Mouse (Mus musculus): ENCODE data around the gene Cphx3. TPM values are rescaled to one million over a fixed set of nuclear protein-coding genes. Genes with fewer than 3 reads are reported as not detected.
"Not testable (repeated sequence)": the region's sequence is repeated elsewhere in the genome, so short reads cannot be mapped to it uniquely, and the experiment has no call there.

Gene Cphx3
- polyA plus RNA-seq, 1 experiment from 2014 or later, result 0.14 TPM

DNA sequence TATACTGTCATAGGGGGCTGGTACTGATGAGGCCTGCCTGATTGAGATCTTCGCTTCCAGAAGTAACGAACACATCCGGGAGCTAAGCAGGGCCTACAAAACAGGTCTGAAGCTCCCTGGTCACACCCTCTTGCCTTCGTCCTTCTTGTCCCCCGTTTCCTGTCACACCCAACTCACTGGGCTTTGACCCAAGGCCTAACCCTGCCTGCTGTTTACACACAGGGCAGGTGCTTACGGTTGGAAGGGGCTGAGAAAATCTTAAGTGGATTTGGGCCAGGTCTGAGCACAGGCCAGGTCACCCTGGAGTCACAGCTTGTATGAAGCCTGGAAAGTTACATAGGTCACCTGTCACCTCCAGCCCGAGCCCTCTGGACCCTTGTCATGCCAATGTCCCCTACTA lies 73.9 kb downstream of the Cphx3 start:
- not testable (repeated sequence) for H3K4me1 ChIP-seq (replicated peaks; ENCODE audit: control insufficient read depth, insufficient read depth, low read length); H3K36me3 ChIP-seq (ENCODE audit: control insufficient read depth, insufficient read depth); H3K4me3 ChIP-seq (ENCODE audit: low read depth, low read length); H3K9ac ChIP-seq (ENCODE audit: low read depth, low read length); H3K4me2 ChIP-seq (replicated peaks; ENCODE audit: low read depth); ATAC-seq; H3K27me3 ChIP-seq (replicated peaks; ENCODE audit: control insufficient read depth, insufficient read depth, low read length); H3K27ac ChIP-seq (ENCODE audit: low read depth, low read length); H3K9me3 ChIP-seq (ENCODE audit: control insufficient read depth)
- no CpG with 5 or more reads among the region's 7 CpGs for WGBS

DNA sequence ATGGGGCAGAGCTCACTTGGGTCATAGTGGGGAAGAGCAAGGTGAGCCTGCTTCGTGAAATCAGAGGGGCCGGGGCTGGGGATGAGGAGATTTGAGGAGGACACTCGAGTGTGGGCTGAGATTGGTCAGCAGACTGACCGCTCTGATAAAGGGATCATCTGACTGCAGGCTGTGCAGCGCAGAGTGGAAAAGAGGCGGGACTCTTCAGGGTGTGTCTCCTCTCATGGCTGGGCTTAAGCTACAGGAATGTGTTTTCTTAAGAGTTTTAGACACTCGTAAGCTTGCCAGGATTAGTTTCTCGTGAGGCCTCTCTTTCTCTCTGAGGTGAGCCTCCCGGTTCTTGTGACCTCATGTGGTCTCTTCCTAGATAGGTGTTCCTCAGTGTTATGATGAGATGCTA lies 79.1 kb downstream of the Cphx3 start:
- H3K36me3 ChIP-seq (ENCODE audit: control insufficient read depth, insufficient read depth); H3K4me1 ChIP-seq (replicated peaks; ENCODE audit: control insufficient read depth, insufficient read depth, low read length); ATAC-seq; H3K27ac ChIP-seq (ENCODE audit: low read depth, low read length); H3K9ac ChIP-seq (ENCODE audit: low read depth, low read length); H3K4me3 ChIP-seq (ENCODE audit: low read depth, low read length); H3K27me3 ChIP-seq (replicated peaks; ENCODE audit: control insufficient read depth, insufficient read depth, low read length); H3K4me2 ChIP-seq (replicated peaks; ENCODE audit: low read depth); H3K9me3 ChIP-seq (ENCODE audit: control insufficient read depth): not testable (repeated sequence)
- no CpG with 5 or more reads among the region's 9 CpGs for WGBS

DNA sequence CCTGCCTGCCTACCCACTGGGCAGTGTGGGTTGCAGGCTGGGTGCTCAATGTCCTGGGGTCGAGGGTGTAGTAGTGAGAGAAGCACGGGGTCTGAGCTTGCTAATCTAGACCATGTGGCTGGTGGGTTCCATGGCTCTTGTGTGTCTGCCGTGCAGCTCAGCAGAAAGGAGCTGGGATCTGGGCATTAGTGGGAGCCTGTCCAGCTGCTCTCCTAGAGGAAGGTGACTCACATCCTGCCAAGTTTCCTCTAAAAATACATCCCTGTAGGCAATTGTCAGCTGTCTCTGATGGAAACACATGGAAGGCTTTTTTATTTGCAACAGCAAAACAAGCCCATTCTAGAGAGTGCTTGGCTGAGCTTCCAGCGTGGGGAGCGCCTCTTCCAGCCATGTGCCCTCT lies 80.3 kb downstream of the Cphx3 start:
- H3K4me1 ChIP-seq (replicated peaks; ENCODE audit: control insufficient read depth, insufficient read depth, low read length); H3K4me3 ChIP-seq (ENCODE audit: low read depth, low read length); H3K9me3 ChIP-seq (ENCODE audit: control insufficient read depth); H3K27ac ChIP-seq (ENCODE audit: low read depth, low read length); ATAC-seq; H3K36me3 ChIP-seq (ENCODE audit: control insufficient read depth, insufficient read depth); H3K4me2 ChIP-seq (replicated peaks; ENCODE audit: low read depth); H3K9ac ChIP-seq (ENCODE audit: low read depth, low read length); H3K27me3 ChIP-seq (replicated peaks; ENCODE audit: control insufficient read depth, insufficient read depth, low read length): not testable (repeated sequence)
- no CpG with 5 or more reads among the region's 5 CpGs for WGBS

DNA sequence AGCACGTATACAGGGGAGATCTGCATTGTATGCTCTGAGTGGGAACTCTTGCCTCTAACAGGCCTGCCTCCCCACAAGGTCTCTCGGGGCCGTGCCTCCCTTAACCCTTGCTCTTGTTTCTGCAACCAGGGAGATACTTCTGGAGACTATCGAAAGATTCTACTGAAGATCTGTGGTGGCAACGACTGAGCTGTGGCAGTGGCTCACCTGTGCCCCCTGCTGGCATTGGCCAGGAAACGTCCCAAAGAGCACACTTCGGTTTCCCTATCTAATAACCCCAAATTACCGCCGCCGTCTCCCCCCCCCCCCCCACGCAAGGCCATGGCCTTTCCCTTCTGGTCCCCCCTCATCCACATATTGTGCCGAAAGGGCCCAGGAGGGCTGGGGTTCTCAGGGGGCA lies 83.2 kb downstream of the Cphx3 start:
- WGBS, result no CpG with 5 or more reads among the region's 12 CpGs
- H3K27ac ChIP-seq (ENCODE audit: low read depth, low read length); H3K4me1 ChIP-seq (replicated peaks; ENCODE audit: control insufficient read depth, insufficient read depth, low read length); H3K27me3 ChIP-seq (replicated peaks; ENCODE audit: control insufficient read depth, insufficient read depth, low read length); H3K4me2 ChIP-seq (replicated peaks; ENCODE audit: low read depth); ATAC-seq; H3K9me3 ChIP-seq (ENCODE audit: control insufficient read depth); H3K4me3 ChIP-seq (ENCODE audit: low read depth, low read length); H3K36me3 ChIP-seq (ENCODE audit: control insufficient read depth, insufficient read depth); H3K9ac ChIP-seq (ENCODE audit: low read depth, low read length): not testable (repeated sequence)

DNA sequence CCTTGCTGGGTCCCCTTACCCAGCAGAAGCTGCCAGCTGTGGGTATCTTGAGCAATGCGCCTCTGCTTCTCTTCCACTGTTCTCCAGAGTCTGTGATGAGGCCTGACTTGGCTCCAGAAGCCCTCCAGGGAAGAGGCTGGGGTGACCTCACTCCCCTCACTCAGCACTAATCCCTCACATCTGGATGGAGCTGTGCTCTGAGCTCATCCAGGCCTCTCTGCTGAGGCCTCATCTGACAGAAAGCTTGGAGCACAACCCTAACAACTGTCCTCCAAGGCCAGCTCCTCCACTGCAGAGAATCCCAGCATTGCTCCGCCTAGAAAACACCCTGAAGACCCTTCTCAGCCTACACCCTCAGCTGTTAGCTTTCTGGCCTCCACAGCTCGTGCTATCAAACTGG lies 91.9 kb downstream of the Cphx3 start:
- H3K4me1 ChIP-seq (replicated peaks; ENCODE audit: control insufficient read depth, insufficient read depth, low read length); H3K9me3 ChIP-seq (ENCODE audit: control insufficient read depth); H3K27me3 ChIP-seq (replicated peaks; ENCODE audit: control insufficient read depth, insufficient read depth, low read length); H3K4me2 ChIP-seq (replicated peaks; ENCODE audit: low read depth); H3K36me3 ChIP-seq (ENCODE audit: control insufficient read depth, insufficient read depth); H3K4me3 ChIP-seq (ENCODE audit: low read depth, low read length); H3K27ac ChIP-seq (ENCODE audit: low read depth, low read length); H3K9ac ChIP-seq (ENCODE audit: low read depth, low read length): not testable (repeated sequence)
- no CpG with 5 or more reads among the region's 3 CpGs for WGBS
- peak; percentile 25; the same call in 1 of the 2 replicates for ATAC-seq

DNA sequence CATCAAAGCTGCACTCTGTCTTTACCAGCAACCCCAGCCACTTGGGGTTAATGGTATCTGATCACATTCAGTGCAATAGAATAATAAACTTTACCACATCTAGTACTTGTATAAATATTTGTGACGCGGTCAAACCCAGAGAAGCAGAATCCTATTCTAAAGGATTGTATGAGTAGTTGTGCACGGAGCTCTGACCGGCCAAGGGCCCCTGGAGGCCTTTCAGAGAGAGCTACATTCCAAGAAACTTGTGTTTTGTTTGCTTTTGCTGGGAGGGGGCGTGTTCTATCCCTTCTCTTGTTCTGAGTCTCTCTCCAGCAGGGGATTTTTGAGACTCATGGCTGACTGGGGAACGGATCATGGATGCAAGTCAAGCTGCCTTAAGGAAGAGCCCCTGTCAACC lies 92.9 kb downstream of the Cphx3 start:
- not testable (repeated sequence) for H3K9ac ChIP-seq (ENCODE audit: low read depth, low read length); ATAC-seq; H3K27me3 ChIP-seq (replicated peaks; ENCODE audit: control insufficient read depth, insufficient read depth, low read length); H3K4me3 ChIP-seq (ENCODE audit: low read depth, low read length); H3K4me2 ChIP-seq (replicated peaks; ENCODE audit: low read depth); H3K9me3 ChIP-seq (ENCODE audit: control insufficient read depth); H3K4me1 ChIP-seq (replicated peaks; ENCODE audit: control insufficient read depth, insufficient read depth, low read length); H3K27ac ChIP-seq (ENCODE audit: low read depth, low read length); H3K36me3 ChIP-seq (ENCODE audit: control insufficient read depth, insufficient read depth)
- no CpG with 5 or more reads among the region's 6 CpGs for whole genome bisulfite sequencing

DNA sequence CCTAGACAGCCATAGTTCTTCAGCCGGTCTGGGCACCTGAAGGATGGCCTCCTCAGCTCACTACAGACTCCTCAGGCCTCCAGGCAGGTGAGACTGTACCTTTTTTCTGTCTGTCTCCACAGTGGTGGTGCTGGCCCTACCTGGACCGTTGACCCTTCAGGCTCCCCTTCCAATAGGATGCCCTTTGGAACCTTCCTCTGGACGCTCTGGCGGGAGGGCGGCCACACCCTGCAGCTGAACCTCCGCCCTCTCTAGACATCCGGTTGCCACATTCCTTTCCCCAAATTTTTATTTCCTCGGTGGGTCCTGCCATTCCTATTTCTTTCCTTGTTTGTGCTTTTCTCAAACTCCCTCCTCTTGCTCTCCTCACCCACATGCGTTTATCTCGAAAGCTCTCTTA lies 99.6 kb downstream of the Cphx3 start:
- H3K4me3 ChIP-seq (ENCODE audit: low read depth, low read length); H3K4me2 ChIP-seq (replicated peaks; ENCODE audit: low read depth); H3K27me3 ChIP-seq (replicated peaks; ENCODE audit: control insufficient read depth, insufficient read depth, low read length); H3K9ac ChIP-seq (ENCODE audit: low read depth, low read length); H3K4me1 ChIP-seq (replicated peaks; ENCODE audit: control insufficient read depth, insufficient read depth, low read length); H3K27ac ChIP-seq (ENCODE audit: low read depth, low read length); H3K36me3 ChIP-seq (ENCODE audit: control insufficient read depth, insufficient read depth); H3K9me3 ChIP-seq (ENCODE audit: control insufficient read depth); ATAC-seq: not testable (repeated sequence)
- whole genome bisulfite sequencing, result no CpG with 5 or more reads among the region's 10 CpGs

DNA sequence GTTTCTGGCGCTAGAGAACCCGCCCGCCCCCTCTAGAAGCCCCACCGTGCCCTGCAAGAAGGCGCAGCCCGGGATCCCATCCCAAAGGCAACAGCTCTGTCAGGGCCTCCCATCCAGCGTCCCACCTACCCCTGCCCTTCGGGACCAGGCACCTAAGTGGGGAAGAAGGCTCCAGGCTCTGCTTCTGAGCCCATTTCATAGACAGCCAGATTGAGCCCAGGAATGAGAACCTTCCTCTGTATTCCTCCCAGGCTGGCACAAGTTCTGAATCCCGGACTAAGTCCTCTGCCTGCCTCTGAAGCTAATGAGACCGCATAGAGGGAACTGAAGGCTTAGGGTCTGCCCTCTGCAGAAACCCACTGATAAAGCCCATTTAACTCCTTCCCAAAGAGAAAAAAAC lies 100.3 kb downstream of the Cphx3 start, which contains the start of gene Plac9b:
Gene Plac9b (minus strand): TSS at position 101 of the 400 bp plus-strand sequence.
- not testable (repeated sequence) for H3K9ac ChIP-seq (ENCODE audit: low read depth, low read length); ATAC-seq
- WGBS, result no CpG with 5 or more reads among the region's 10 CpGs

DNA sequence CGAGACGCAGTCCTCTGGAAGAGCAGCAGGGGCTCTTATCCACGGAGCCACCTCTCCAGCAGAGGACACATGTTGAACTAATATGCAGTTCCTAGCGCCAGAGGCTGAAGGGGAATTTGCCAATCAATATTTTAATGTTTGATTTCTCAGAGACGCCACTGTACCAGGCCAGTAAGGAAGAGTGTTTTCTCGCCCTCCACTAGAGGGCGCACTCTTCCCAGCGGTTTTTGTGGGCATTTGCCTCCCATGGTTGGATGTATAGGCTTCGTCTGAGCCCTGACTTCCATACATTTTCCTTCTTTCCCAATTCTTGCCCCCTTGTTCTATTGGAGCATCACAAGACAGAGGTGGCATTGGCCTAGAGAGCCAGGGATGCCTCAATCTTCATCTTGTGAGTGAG lies 104.5 kb downstream of the Cphx3 start:
- no CpG with 5 or more reads among the region's 9 CpGs for WGBS
- H3K9ac ChIP-seq (ENCODE audit: low read depth, low read length); H3K9me3 ChIP-seq (ENCODE audit: control insufficient read depth); H3K4me1 ChIP-seq (replicated peaks; ENCODE audit: control insufficient read depth, insufficient read depth, low read length); H3K27me3 ChIP-seq (replicated peaks; ENCODE audit: control insufficient read depth, insufficient read depth, low read length); H3K4me2 ChIP-seq (replicated peaks; ENCODE audit: low read depth); H3K4me3 ChIP-seq (ENCODE audit: low read depth, low read length); H3K36me3 ChIP-seq (ENCODE audit: control insufficient read depth, insufficient read depth); H3K27ac ChIP-seq (ENCODE audit: low read depth, low read length): not testable (repeated sequence)
- 0 out of 2 replicates have a peak, but pooled peaks have one; percentile 33 for ATAC-seq

More for the DNA sequence above, 100.3 kb downstream of the Cphx3 start, which contains the start of gene Plac9b:
- H3K27ac ChIP-seq (ENCODE audit: low read depth, low read length); H3K27me3 ChIP-seq (replicated peaks; ENCODE audit: control insufficient read depth, insufficient read depth, low read length); H3K4me1 ChIP-seq (replicated peaks; ENCODE audit: control insufficient read depth, insufficient read depth, low read length); H3K36me3 ChIP-seq (ENCODE audit: control insufficient read depth, insufficient read depth); H3K4me2 ChIP-seq (replicated peaks; ENCODE audit: low read depth); H3K9me3 ChIP-seq (ENCODE audit: control insufficient read depth); H3K4me3 ChIP-seq (ENCODE audit: low read depth, low read length): not testable (repeated sequence)

DNA sequence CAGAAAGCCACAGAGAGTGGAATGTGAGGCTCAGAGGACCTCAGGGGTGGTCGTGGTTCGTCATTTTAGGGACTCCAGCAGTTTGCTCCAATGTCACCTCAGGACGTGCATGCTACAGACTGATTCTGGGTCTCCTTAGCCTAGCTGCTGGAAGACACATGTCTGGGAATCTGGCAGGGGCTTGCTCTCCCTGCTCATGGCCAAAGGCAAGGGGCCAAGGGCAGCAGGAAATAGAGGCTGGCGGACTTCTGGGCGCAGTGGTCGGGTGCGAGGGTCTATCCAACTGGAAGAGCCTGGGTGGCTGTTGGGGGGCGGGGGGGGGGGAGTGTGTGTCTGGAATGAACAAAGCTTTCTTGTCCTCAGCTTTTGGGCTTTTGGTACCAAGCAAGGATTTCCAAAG lies 106.3 kb downstream of the Cphx3 start:
- not testable (repeated sequence) for H3K4me3 ChIP-seq (ENCODE audit: low read depth, low read length); H3K36me3 ChIP-seq (ENCODE audit: control insufficient read depth, insufficient read depth); ATAC-seq; H3K9me3 ChIP-seq (ENCODE audit: control insufficient read depth); H3K4me2 ChIP-seq (replicated peaks; ENCODE audit: low read depth); H3K27me3 ChIP-seq (replicated peaks; ENCODE audit: control insufficient read depth, insufficient read depth, low read length); H3K4me1 ChIP-seq (replicated peaks; ENCODE audit: control insufficient read depth, insufficient read depth, low read length); H3K9ac ChIP-seq (ENCODE audit: low read depth, low read length); H3K27ac ChIP-seq (ENCODE audit: low read depth, low read length)
- no CpG with 5 or more reads among the region's 8 CpGs for WGBS
